Mouse (Mus musculus): Measurements from ENCODE around the gene Pick1.

- no peak for TF ChIP-seq CTCF (conservative IDR thresholded peaks at IDR 0.05; ENCODE audit: low read length)
- no peak for TF ChIP-seq NANOG (IDR thresholded peaks at IDR 0.05; ENCODE audit: borderline replicate concordance, low read length)
Measured at GRCm38 (mm10) chr15:79261757-79262156, 32.8 kb downstream of the Pick1 start.

All from E14TG2a.4 (cell line).